Mouse (Mus musculus): ENCODE measurements around the gene Ipp.

Gene Ipp

DNA sequence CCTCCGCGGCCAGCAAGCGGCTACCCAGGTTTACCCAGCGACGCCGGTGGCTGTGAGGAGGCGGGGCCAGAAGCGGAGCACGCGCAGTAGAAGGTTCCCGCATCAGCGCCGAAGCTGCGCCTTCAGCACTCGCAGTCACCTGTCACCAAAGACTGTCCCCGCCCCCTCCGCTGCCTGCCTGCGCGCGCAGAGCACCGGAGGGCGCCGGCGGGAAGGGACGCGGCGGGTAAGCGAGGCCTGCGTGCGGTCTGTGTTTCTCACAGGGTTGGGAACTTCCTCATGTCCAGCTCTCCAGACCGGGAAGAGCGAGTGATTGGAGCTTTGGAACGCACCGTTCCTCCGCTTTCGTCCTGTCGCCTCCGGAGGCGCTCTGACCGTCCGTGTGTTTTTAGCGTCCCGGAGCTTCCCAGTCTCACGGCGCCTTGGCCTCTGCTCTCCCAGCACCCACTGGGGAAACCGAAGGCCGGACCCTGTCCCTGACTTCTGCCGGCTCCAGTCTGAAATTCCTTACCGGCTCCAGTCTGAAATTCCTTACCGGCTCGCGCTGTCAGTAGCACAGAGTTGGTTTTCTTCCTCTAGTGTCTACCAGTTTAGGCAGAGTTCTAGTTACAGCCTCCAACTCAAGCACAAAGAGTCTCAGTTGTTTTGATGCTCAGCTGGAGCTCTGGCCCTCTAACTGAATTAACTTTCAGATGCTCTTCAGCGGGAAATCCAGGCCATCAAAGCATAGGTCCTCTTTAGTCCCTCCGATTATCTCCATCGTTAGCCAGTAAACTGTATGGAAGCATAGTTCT is at the start of gene Ipp:
Gene Ipp (plus strand): TSS at position 125 of the 794 bp plus-strand sequence.
- peak; percentile 95 for DNase-seq (ENCODE audit: low spot score)

GRCm38 (mm10) chr4:116461943-116462342 is 45.4 kb upstream of the Ipp start:
- DNase-seq (ENCODE audit: low spot score), result no peak

DNA sequence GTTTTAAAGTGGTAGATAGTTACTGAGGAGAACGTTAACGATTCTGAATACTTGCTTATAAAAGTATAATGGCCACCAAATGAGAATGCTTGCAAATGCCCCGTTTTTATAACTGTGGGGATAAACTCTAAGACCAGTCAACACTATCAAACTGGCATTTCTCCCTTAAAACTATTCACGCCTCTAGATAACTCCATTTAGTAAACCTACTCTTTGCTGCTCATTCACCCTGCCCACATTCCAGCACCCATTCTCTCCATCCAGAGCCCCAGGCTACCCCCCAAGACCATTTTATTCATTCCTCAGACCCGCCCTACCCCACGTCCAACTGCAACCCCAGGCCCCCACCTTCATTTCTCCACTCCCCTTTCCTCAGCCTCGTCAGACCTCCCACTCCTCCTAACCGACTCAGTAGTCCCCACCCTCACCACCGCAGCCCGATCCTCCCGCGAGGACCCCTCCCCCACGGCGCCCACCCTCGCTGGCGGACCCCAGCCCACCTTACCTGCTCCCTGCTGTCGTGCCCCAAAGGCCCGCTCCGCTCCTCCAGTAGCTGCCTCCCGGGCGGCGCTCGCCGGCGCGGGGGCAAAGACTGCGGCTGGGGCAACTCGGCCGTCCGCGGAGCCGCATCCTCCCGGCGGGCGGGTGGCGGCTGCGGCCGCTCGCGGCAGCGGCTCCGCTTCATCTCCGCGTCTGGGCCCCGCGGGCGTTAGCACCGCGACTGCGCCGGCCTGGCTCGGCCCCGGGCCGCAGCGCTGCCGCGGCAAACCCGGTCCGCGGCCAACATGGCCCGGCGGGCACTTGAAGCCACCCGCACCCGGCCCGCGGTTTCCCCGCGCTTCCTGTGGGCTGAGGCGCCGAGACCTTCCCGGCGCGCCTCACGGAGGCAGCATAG is 43.9 kb upstream of the Ipp start:
- peak; percentile 42 for DNase-seq (ENCODE audit: low spot score)

DNA sequence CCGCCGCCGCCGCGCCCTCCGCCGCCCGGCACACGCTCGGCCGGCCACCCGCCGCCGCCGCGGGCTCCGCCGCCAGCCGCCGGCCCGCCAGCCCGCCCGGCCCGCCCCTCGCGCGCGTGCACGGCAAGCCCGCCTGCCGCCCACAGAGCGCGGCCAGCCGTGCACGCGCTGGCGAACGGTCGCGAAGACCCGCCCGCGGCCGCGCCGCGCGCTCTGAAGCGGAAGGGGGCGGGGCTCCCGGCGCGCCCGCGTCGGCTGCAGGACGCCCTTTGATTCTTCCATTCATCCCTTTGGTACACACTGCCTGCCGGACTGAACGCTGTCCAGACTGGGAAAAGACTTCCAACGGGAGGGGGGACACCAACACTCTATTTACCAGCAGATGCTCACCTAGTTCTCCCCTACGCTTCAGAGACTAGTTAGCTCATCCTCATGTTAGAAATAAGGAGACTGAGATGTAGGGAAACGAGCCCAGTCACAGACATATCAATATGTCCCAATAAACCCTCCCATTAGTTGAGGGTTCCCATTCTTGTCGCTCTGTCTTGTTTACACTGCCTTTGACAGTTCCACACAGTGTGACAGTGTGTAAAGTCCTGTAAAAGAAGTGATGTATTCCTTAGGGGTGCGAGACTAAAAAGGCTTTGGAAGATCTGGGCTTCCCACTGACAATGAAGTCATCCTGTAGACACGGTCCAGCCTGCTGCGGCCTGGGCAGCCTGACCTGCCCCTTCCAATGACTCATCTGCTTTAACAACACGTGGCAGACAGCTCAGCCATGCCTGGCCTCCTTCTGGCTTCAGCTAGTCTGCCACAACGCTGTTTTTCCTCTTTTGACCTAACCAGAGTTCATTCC is 43.0 kb upstream of the Ipp start, which contains the start of gene Mast2:
Gene Mast2 (minus strand): TSS at position 58 of the 856 bp plus-strand sequence.
- peak; percentile 80 for DNase-seq (ENCODE audit: low spot score)

- no peak for DNase-seq (ENCODE audit: low spot score)
These were observed 26.0 kb upstream of the Ipp start for GRCm38 (mm10) chr4:116481322-116481721.

DNA sequence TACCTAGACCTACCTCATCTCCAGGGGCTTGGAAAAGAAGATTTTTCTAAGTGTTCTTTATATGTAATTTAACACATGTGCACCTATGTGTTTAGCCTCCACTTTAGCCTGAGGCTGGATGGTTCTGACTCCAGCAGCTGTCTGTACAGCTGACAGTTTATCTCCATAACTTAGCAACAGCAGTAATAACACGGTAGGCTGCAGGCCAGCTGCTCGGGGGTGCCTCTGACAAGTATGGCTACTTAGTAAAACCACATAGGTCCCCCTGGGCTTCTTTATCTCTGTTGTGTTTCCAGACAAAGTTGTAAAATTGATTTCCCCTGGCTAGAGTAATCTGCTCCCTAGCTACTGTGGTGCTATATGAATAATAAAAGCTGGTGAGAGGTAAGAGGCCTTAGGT is 23.9 kb upstream of the Ipp start:
- no peak for DNase-seq (ENCODE audit: low spot score)

DNA sequence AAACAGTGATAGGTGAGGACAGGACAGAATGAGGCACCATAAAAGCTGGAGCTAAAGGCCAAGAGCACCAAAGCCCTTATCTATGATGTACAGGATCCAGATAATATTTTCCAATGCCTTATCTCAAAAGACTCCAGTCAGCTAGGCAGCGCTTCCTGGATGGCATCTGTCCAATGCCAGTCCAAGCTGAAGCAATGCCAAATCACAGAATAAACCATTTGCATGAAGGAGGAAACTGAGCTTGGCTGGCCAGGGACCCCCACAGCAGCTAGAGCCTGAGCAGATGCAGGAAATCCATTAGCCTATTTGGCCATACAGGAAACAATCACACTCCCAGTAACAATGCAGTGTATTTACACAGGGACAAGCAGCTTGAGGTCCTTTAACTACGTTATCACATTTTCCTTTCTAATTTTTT is 16.2 kb upstream of the Ipp start:
- DNase-seq (ENCODE audit: low spot score), result no peak

- DNase-seq (ENCODE audit: low spot score), result no peak
These were observed 15.5 kb upstream of the Ipp start for GRCm38 (mm10) chr4:116491886-116492285.

GRCm38 (mm10) chr4:116492460-116492859 is 14.9 kb upstream of the Ipp start:
- no peak for DNase-seq (ENCODE audit: low spot score)

DNA sequence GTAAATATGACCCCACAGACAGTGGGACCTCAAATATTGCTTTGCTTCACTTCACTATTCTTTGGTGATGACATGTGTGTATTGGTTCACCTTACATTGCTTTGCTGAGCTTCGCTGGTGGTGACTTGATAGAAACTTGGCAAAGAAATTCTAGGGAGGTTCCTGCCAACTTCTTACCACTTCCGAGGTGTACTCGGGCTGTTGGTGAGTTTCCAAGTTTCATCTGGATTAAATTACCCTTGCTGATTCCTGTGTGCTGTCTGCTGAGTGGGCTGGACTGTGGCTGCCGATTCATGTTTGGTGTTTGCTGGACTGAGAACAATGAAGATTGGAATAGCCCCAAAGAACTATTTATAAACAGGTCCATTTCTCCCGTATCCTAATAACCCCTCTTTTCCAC is 13.7 kb upstream of the Ipp start:
- no peak for DNase-seq (ENCODE audit: low spot score)

DNA sequence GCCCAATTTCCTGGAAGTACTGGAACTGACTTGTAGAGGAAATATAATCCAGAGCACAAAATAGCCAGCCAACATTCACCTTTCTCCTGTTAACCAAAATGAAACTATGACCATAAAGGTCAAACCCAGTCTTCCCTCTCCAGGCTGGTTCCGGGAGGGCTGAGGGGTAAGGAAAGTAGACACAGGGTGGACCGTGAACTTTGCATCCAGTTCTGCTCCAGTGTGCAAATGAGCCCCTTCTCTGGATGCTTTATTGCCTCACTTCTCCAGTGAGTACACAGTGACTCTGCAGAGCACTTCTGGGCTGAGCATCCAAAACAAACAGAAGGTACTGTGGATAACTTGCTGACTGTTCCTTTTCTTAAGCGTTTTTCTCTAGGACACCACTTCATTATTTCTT is 7.4 kb upstream of the Ipp start:
- DNase-seq (ENCODE audit: low spot score), result no peak

DNA sequence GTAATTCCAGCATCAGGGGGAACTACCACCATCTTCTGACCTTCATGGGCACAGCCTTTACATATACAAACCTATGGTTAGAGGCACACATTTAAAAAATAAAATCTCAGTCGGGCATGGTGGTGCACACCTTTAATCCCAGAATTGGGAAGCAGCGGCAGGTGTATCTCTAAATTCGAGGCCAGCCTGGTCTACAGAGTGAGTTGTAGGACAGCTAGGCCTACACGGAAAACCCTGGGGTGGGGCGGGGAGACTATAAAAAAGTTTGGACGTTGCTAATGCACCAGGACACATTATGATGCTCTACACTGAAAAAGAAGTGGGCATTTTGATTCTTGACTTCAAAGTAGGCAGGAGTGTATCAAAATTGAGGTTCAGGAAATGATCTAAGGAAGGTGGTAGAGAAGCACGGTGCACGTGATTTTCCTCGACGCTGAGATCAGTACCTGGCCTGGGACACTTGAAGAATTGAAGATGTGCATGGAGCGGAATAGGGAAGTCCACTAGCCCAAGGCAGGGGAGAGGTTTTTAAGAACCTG is 394 bp upstream of the Ipp start:
- DNase-seq (ENCODE audit: low spot score), result peak; percentile 4

DNA sequence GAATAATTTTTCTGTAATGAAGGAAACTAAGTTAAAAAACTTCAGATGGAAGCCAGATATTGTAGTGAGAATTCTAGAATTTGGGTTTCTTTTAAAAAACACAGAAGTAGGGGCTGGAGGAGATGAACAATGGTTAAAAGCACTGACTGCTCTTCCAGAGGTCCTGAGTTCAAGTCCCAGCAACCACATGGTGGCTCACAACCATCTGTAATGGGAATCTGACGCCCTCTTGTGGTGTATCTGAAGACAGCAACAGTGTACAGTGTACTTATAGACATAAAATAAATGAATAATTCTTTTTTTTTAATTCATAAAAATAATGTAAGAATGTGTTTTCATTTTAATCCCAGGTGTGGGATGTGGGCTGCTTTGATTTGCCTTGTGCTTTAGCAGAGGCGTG is 23.8 kb downstream of the Ipp start:
- DNase-seq (ENCODE audit: low spot score), result no peak

GRCm38 (mm10) chr4:116536351-116536750 is 29.0 kb downstream of the Ipp start:
- DNase-seq (ENCODE audit: low spot score), result no peak

- no peak for DNase-seq (ENCODE audit: low spot score)
These were observed 30.4 kb downstream of the Ipp start for GRCm38 (mm10) chr4:116537737-116538136.

DNA sequence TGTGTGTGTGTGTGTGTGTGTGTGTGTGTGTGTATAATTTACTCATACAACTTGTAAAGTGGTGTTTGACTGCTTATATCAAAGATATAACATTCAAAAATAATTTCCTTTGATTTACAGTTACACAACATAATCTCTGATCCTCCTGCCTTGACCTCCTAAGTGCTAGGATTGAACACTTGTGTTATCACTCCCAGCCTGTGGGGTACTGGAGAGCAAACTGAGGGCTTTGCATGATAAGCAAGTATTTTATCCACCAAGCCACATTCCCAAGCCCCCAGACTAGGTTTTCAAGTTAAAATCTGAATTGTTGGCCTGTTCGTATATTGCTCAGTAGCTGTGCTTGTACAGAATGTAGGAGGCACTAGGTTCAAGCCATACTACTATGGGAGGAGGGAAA is 43.1 kb downstream of the Ipp start:
- no peak for DNase-seq (ENCODE audit: low spot score)

- DNase-seq (ENCODE audit: low spot score), result no peak
These were observed 45.7 kb downstream of the Ipp start for GRCm38 (mm10) chr4:116553035-116553434.

- DNase-seq (ENCODE audit: low spot score), result peak; percentile 65
These were observed 48.3 kb downstream of the Ipp start, which contains the start of gene Tmem69 for GRCm38 (mm10) chr4:116555413-116556300. Gene Tmem69 (minus strand): TSS chr4:116555936.

DNA sequence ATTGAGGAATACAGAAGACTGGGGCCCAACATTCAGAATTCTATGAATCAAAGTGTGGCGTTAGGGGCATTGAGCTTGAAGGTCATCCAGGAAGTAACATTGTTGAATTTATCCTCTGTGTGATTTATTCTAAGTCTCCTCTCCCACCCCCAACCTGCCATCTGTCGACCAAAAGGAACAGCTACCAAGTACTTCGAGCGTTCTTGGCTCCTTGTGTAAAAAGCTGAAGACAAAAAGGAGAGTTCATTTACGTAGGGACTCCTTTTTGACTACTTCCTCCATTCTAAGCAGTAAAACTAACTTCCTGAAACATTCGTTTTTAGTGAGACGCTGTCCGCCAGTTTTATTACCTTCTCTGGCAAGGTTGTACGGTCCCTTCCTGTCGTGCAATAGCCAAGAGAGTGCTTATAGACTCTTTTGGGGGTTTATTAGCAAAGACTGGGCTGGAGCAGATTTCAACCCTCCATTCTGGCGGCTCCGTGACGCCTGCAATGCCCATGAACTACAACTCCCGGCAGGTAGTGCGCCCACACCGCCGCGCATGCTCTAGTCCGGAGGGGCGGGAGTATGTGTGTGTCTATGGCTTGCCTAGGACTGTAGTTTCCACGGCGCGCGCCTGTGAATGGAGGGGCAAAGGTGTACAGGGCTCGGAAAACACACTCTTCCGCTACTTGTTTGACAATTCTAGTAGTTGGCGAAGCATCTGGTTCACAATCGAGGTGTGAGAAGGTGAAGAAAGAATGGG is 49.4 kb downstream of the Ipp start:
- DNase-seq (ENCODE audit: low spot score), result peak; percentile 92
